Mouse (Mus musculus) gastrocnemius, adult 2 months (tissue): ENCODE measurements around the gene Agap1. TPM values are rescaled to one million over a fixed set of nuclear protein-coding genes. Genes with fewer than 3 reads are reported as not detected.

ENCODE experiments used
- DNase-seq: peaks from one replicate; pipeline ENCODE4 v3.0.0; 2022
- H3K27ac ChIP-seq: fragments of 200-600 bp; 2 replicates; pipeline ENCODE4 v1.8.1; 2022; ENCODE audit warnings: mild to moderate bottlenecking
- H3K4me3 ChIP-seq: fragments of 200-600 bp; 2 replicates; pipeline ENCODE4 v1.8.1; 2022; ENCODE audit warnings: mild to moderate bottlenecking, moderate library complexity
- CTCF ChIP-seq: fragments of 200-600 bp; IDR thresholded peaks from 2 replicates; pipeline ENCODE4 v1.8.1; 2022; ENCODE audit warnings: antibody characterized with exemption, mild to moderate bottlenecking, moderate library complexity
- intact Hi-C: fragments of 180-260 bp; cut with DNase I; formaldehyde crosslinking; loops from one replicate; pipeline ENCODE4 v1.15.1; 2025
- total RNA-seq, 2 experiments: library from RNA; stranded (reverse); gene quantifications; 2 replicates each; pipeline ENCODE4 v1.2.3; 2021

Gene Agap1
- total RNA-seq, 2 experiments from 2014 or later = 22.8 to 24.2 TPM

- intact Hi-C loops = no loop called here
- TF ChIP-seq CTCF = no peak
- Histone ChIP-seq H3K4me3 (no peak overlapping the region), H3K27ac (peak overlapping the region; percentile 50; the same call in 1 of the 2 replicates)
- DNase-seq = no peak
Observed at GRCm38 (mm10) chr1:89689544-89690212, 235.1 kb downstream of the Agap1 start.

DNA sequence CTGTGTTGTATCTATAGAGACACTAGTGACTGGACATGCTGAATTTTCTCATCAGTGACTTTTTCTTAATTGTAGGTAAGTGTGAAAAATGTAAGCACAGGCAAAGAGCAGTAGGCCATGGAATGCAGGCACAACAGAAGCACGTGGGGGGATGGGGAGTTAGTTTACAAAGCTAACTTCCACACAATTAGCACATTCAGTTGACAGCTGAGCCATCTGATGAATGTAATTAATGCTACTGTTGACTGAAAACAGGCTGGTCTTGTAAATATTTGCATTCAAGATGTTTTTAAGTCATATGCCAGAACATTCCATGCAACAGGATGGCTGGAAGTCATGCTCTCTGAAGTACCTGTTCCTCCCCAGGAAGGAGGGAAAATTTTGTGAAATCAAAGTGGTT lies 236.5 kb downstream of the Agap1 start:
- H3K27ac ChIP-seq = peak overlapping the region; percentile 20; the same call in 1 of the 2 replicates
- no peak for TF ChIP-seq CTCF

GRCm38 (mm10) chr1:89692420-89692819 lies 237.8 kb downstream of the Agap1 start:
- intact Hi-C loops = no loop called here
- Histone ChIP-seq H3K27ac (no peak overlapping the region), H3K4me3 (no peak overlapping the region)
- DNase-seq = no peak
- no peak for TF ChIP-seq CTCF

More for the DNA sequence above, 236.5 kb downstream of the Agap1 start:
- H3K4me3 ChIP-seq = no peak overlapping the region
- intact Hi-C loops = no loop called here
- no peak for DNase-seq

DNA sequence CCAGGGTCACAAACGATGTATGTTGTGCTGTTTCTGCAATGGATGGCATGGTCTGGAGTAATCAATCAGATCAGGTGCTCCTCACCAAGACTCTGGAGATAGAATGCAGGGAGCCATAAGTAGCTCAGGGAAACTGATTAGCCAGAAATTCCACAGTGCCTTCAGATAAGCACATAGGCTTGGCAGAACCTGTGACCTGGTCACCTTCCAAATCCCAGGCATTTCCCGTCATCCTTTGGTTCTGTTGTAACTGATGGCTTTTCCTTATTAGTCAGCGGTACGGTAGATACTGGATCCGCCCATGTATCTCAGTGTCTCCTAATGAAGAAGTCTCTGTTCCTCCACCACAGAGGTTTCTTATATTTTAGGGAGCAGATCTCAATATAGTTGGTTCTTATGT lies 240.3 kb downstream of the Agap1 start:
- intact Hi-C loops = no loop called here
- TF ChIP-seq CTCF = no peak

GRCm38 (mm10) chr1:89697241-89697640 lies 242.6 kb downstream of the Agap1 start:
- no peak for TF ChIP-seq CTCF
- DNase-seq = no peak
- H3K27ac ChIP-seq = no peak overlapping the region
- no peak overlapping the region for H3K4me3 ChIP-seq
- intact Hi-C loops = no loop called here

More for the DNA sequence above, 240.3 kb downstream of the Agap1 start:
- H3K27ac ChIP-seq = no peak overlapping the region
- DNase-seq = no peak
- no peak overlapping the region for H3K4me3 ChIP-seq

DNA sequence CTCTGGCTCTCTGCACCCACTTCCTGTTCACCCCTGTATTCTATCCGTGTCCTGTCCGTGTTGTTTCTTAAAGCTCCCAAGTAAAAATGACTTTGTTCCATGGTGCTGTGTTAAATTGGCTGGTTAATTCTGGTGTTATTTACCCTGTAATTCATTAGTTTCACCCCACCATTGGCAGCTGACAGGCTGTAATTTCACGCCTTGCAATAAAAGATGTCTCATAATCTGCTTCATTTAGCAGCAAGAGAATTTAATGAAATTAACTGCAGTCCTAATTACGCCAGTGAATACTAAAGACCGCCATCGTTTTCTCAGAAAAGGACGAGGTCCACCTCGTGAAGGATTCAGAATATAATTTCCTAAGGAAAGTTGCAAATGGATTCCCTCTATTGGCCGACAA lies 245.6 kb downstream of the Agap1 start:
- TF ChIP-seq CTCF = no peak
- no peak for DNase-seq
- Histone ChIP-seq H3K4me3 (no peak overlapping the region), H3K27ac (no peak overlapping the region)
- intact Hi-C loops = no loop called here

DNA sequence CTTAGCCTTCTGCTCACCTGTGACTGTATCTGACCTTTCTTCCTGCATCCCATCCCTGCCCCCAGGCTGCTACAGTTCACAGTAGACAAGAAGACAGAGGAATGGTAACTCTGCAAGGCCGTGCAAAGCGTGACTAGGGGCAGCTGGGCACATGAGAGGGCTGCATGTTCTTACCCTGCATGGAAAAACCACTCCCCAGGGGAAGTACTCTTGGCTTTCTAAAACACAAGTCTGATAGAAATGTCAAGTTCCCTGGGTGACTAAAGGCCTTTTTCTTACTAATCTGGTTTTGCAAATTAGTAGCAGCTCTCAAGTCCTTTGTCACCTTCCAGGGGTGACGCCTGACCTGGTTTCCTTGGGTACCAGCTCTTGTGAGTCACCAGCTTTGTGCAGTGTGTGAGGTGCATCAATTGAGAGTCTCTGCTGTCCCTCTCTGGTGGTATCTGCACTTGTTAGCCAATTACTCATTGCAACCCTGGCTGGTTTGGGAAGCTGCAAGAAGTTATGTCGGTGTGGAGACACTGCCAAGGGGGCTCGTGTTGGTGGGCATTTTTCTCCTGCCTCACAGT lies 246.6 kb downstream of the Agap1 start:
- no peak for TF ChIP-seq CTCF
- intact Hi-C loops = no loop called here
- Histone ChIP-seq H3K4me3 (no peak overlapping the region), H3K27ac (no peak overlapping the region)
- DNase-seq = no peak

DNA sequence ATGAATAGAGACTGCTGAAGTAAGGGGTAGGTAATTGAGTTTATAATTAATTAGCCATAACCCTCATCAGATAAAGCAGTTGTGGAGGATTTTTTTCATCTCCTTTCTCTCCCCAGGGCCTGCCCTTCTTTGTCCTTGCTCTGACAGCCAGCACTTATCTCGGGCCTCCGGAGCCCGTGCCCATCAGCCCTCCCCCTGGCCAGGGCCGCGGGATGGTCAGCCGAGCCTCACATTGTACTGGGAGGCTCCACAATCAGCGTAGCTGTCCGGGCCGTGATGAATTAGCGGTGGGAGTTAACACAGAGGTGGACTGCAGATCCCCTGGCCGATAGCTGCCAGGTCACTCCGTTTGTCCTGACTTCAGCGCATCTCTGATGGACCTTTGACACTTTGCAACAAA lies 248.7 kb downstream of the Agap1 start:
- no peak for TF ChIP-seq CTCF
- no peak for DNase-seq
- intact Hi-C loops = no loop called here
- H3K27ac ChIP-seq = no peak overlapping the region
- H3K4me3 ChIP-seq = no peak overlapping the region

- Histone ChIP-seq H3K27ac (no peak overlapping the region; the same call in 1 of the 2 replicates), H3K4me3 (no peak overlapping the region)
- no peak for TF ChIP-seq CTCF
- DNase-seq = no peak
- intact Hi-C loops = no loop called here
Observed at GRCm38 (mm10) chr1:89705670-89706069, 251.1 kb downstream of the Agap1 start.

- H3K27ac ChIP-seq = no peak overlapping the region
- no peak for DNase-seq
- H3K4me3 ChIP-seq = no peak overlapping the region
- intact Hi-C loops = no loop called here
- no peak for TF ChIP-seq CTCF
Observed at GRCm38 (mm10) chr1:89706862-89707261, 252.3 kb downstream of the Agap1 start.

- no peak for DNase-seq
- intact Hi-C loops = no loop called here
- H3K27ac ChIP-seq = no peak overlapping the region; the same call in 1 of the 2 replicates
- no peak for TF ChIP-seq CTCF
- H3K4me3 ChIP-seq = no peak overlapping the region
Observed at GRCm38 (mm10) chr1:89707756-89708480, 253.3 kb downstream of the Agap1 start.

DNA sequence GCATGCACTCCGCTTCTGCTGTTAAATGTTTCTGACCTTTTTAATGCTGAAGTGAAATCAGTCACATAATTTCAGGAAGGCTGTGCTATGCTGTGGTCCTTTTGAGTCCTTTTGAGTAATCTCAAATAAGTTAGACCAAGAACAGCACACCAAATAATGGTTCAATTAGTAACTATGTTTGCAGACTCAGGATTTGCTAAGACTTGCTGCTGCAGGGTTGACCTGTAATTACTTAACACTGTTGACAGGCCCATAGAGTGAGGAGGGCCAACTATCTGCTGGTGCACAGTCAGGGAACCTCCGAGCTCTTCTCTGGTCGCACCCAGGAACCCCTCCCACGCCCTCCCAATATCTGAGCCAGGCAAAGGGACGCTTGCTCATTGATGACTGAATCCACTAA lies 255.2 kb downstream of the Agap1 start:
- intact Hi-C loops = no loop called here
- DNase-seq = no peak
- TF ChIP-seq CTCF = no peak
- H3K4me3 ChIP-seq = no peak overlapping the region
- no peak overlapping the region for H3K27ac ChIP-seq

- intact Hi-C loops = no loop called here
Observed at GRCm38 (mm10) chr1:89713681-89714080, 259.1 kb downstream of the Agap1 start.

More at GRCm38 (mm10) chr1:89713681-89714080, 259.1 kb downstream of the Agap1 start:
- DNase-seq = no peak
- TF ChIP-seq CTCF = no peak
- no peak overlapping the region for H3K4me3 ChIP-seq
- H3K27ac ChIP-seq = no peak overlapping the region
